Mouse (Mus musculus): ENCODE results near the gene Gm13696.

DNA sequence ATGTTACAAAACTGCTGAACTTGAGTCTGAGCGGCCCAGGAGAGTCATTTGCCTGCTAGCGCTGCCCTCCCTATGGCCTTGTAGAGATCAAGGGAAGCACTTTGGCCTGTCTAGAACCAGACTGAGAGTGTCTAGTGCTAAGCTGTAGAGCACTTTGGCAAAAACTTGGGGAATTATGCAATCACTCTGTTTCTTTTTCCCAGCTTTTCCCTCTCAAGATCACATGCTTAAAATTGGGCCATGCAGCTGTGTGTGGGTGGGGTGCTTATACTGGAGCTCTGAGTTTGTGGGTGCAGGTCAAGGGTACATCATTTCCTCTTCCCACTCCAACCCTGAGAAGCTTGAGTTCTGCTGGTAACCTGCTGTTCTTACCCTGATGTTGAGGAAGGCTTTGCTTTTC lies 50.0 kb downstream of the Gm13696 start:
- TF ChIP-seq CTCF (IDR thresholded peaks at IDR 0.05; ENCODE audit: insufficient read depth, low read length) (no peak), POLR2A (IDR thresholded peaks at IDR 0.05; ENCODE audit: borderline replicate concordance, extremely low read depth, low read depth, low read length) (no peak)

All from lung, adult 2 months (tissue).